Mouse (Mus musculus): Measurements from ENCODE around the gene Bag3.

DNA sequence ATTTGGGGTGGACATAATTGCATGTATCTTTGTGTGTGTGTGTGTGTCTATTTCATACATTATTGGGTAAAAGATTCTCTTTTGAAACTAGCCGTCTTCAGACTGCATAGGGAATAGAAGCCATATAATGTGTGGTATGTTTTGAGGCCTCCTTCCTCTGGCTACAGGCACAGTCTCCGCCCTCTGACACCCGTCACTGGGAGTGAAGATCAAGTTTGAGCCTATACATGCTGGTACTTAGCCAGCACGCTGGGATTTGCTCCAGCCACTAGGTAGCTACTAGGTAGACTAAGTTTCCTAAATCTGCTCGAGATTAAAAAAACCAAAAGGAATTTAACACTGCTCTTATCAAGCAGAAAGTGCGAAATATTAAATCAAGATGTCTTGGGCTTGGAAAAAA is 3.2 kb downstream of the Bag3 start:
- TF ChIP-seq CTCF (IDR thresholded peaks at IDR 0.05; ENCODE audit: borderline replicate concordance, extremely low read depth, insufficient read depth, insufficient read length) (no peak), POLR2A (IDR thresholded peaks at IDR 0.05; ENCODE audit: borderline replicate concordance, extremely low read depth, insufficient read depth, insufficient read length, poor library complexity, severe bottlenecking) (no peak)

Measured in brain, embryonic 14.5 days (tissue).